In the genomic region with DNA sequence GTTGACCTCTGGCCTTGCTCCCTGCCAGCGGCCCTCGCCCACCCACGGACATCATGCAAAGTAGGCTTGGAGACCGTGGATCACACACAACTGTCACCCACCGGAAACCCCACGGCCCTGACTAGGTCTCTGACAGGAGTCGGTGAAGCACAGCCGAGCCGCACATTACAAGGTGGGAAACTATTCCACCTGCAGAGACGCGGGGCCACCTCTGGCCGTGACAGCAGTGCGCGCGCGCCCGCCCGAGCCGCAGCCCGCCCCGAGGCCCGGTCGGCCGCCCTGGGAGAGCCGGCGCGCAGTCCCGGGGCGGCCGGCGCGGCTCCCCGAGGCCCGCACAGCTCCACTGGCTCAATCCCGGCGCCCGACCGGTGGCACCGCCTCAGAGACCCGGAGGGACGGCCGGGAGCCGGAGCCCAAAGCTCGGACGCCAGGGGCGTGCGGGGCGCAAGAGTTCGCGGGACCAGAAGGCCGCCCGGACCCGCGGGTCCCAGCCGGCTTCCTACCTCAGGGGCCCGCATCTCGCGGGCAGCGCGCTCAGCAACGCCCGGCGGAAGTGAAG, we compare ENCODE assay signal across 8 mouse cellular contexts. TPM values are rescaled to one million over a fixed set of nuclear protein-coding genes. Genes with fewer than 3 reads are reported as not detected.
A peak's percentile ranks its signal among the peaks of the same experiment; 100 is the strongest.
DNase-seq lines count a peak whose midpoint lies in the region; ATAC-seq and TF ChIP-seq lines count a peak whose summit lies in the region.
"Not testable (repeated sequence)": the region's sequence is repeated elsewhere in the genome, so short reads cannot be mapped to it uniquely, and the experiment has no call there.

No protein-coding gene starts in this region.

- H3K27me3 ChIP-seq in embryonic facial prominence, embryonic 15.5 days; heart, embryonic 16.5 days (ENCODE audit: control insufficient read depth, insufficient read depth, low read length); kidney, postnatal 0 days (ENCODE audit: insufficient read depth, low read length); liver, embryonic 16.5 days (ENCODE audit: control insufficient read depth, insufficient read depth, low read depth, low read length); stomach, embryonic 15.5 days (replicated peaks): not testable (repeated sequence)

- not testable (repeated sequence) for TF ChIP-seq CTCF in kidney, postnatal 0 days (IDR thresholded peaks at IDR 0.05; ENCODE audit: low read depth)

- H3K27ac ChIP-seq in embryonic facial prominence, embryonic 15.5 days (replicated peaks); liver, embryonic 16.5 days (ENCODE audit: low read length): not testable (repeated sequence)
- peak overlapping the region; percentile 59 for H3K27ac ChIP-seq in heart, embryonic 16.5 days (ENCODE audit: low read length)
- H3K27ac ChIP-seq in kidney, postnatal 0 days: peak overlapping the region; percentile 62
- H3K27ac ChIP-seq in stomach, embryonic 15.5 days: 0 out of 2 replicates have a peak overlapping the region, but pooled peaks have one; percentile 16

- peaks cover 14% of the 10 kb centered on the region for H3K4me1 ChIP-seq in embryonic facial prominence, embryonic 15.5 days
- not testable (repeated sequence) for H3K4me1 ChIP-seq in heart, embryonic 16.5 days (ENCODE audit: control insufficient read depth, insufficient read depth, low read length); kidney, postnatal 0 days (replicated peaks; ENCODE audit: insufficient read depth, low read length)
- H3K4me1 ChIP-seq in liver, embryonic 16.5 days (ENCODE audit: control insufficient read depth, low read depth, low read length): peaks cover 19% of the 10 kb centered on the region
- peaks cover 11% of the 10 kb centered on the region; the same call in 1 of the 2 replicates for H3K4me1 ChIP-seq in stomach, embryonic 15.5 days

- under 1% methylated on average over 51 of the region's 63 CpGs for WGBS in embryonic facial prominence, embryonic 15.5 days
- under 1% methylated on average over 51 of the region's 63 CpGs for WGBS in heart, embryonic 16.5 days
- WGBS in kidney, postnatal 0 days: under 1% methylated on average over 48 of the region's 63 CpGs
- 0% methylated on average over 57 of the region's 63 CpGs for WGBS in liver, embryonic 16.5 days (ENCODE audit: insufficient replicate concordance)
- WGBS in stomach, embryonic 15.5 days: under 1% methylated on average over 62 of the region's 63 CpGs

- H3K4me2 ChIP-seq in embryonic facial prominence, embryonic 15.5 days (replicated peaks): peak overlapping the region; percentile 81
- peak overlapping the region; percentile 90 for H3K4me2 ChIP-seq in heart, embryonic 16.5 days (ENCODE audit: low read depth, low read length)
- H3K4me2 ChIP-seq in kidney, postnatal 0 days (ENCODE audit: low read length): peak overlapping the region; percentile 70
- H3K4me2 ChIP-seq in liver, embryonic 16.5 days (ENCODE audit: low read depth, low read length): peak overlapping the region; percentile 96
- H3K4me2 ChIP-seq in stomach, embryonic 15.5 days: peak overlapping the region; percentile 77

- H3K4me3 ChIP-seq in embryonic facial prominence, embryonic 15.5 days (replicated peaks): peak overlapping the region; percentile 72
- H3K4me3 ChIP-seq in heart, embryonic 16.5 days (ENCODE audit: low read length): peak overlapping the region; percentile 83
- peak overlapping the region; percentile 61 for H3K4me3 ChIP-seq in kidney, postnatal 0 days (replicated peaks; ENCODE audit: low read depth, low read length)
- peak overlapping the region; percentile 72 for H3K4me3 ChIP-seq in liver, embryonic 16.5 days (ENCODE audit: low read depth, low read length)
- peak overlapping the region; percentile 65 for H3K4me3 ChIP-seq in stomach, embryonic 15.5 days (replicated peaks)

- H3K36me3 ChIP-seq in embryonic facial prominence, embryonic 15.5 days; heart, embryonic 16.5 days (ENCODE audit: control insufficient read depth, insufficient read depth); kidney, postnatal 0 days (ENCODE audit: insufficient read depth, low read length); liver, embryonic 16.5 days (ENCODE audit: control insufficient read depth, insufficient read depth); stomach, embryonic 15.5 days: not testable (repeated sequence)

- peak; percentile 59 for ATAC-seq in embryonic facial prominence, embryonic 15.5 days (ENCODE audit: insufficient number of reproducible peaks, low FRiP score, low TSS enrichment, low read depth)
- not testable (repeated sequence) for ATAC-seq in heart, embryonic 16.5 days (replicated peaks; ENCODE audit: extremely low read depth, insufficient read depth, low FRiP score)
- ATAC-seq in kidney, postnatal 0 days (replicated peaks; ENCODE audit: low FRiP score, low read depth): peak; percentile 76
- peak; percentile 74 for ATAC-seq in liver, embryonic 16.5 days (ENCODE audit: low read depth)
- ATAC-seq in monocyte, adult 5-6 weeks (replicated peaks; ENCODE audit: insufficient number of reproducible peaks, low FRiP score, low TSS enrichment, poor library complexity, severe bottlenecking): 0 out of 2 replicates have a peak, but pooled peaks have one; percentile 18
- ATAC-seq in stomach, embryonic 15.5 days (ENCODE audit: insufficient read depth, low FRiP score, low read depth): peak; percentile 49

- peak; percentile 7 for DNase-seq in 416B (ENCODE audit: low read depth)
- peak; percentile 16 for DNase-seq in adrenal gland, postnatal 25 days
- DNase-seq in kidney, postnatal 0 days (ENCODE audit: low spot score): not testable (repeated sequence)

- H3K9ac ChIP-seq in embryonic facial prominence, embryonic 15.5 days: peak overlapping the region; percentile 42
- H3K9ac ChIP-seq in heart, embryonic 16.5 days (ENCODE audit: low read length): peak overlapping the region; percentile 76
- peak overlapping the region; percentile 72 for H3K9ac ChIP-seq in kidney, postnatal 0 days (ENCODE audit: low read depth, low read length)
- H3K9ac ChIP-seq in liver, embryonic 16.5 days (ENCODE audit: low read depth, low read length): peak overlapping the region; percentile 63
- H3K9ac ChIP-seq in stomach, embryonic 15.5 days: peak overlapping the region; percentile 60

- not testable (repeated sequence) for H3K9me3 ChIP-seq in embryonic facial prominence, embryonic 15.5 days (replicated peaks); heart, embryonic 16.5 days (replicated peaks; ENCODE audit: control insufficient read depth, low read length); kidney, postnatal 0 days (replicated peaks; ENCODE audit: low read length); liver, embryonic 16.5 days (replicated peaks; ENCODE audit: control insufficient read depth, low read length); stomach, embryonic 15.5 days

RNA-seq across cellular contexts. Expression of gene Pdpr, which starts 50.5 kb away (rescaled TPM):
- 33.4 and 43.5 TPM in 2 replicates for total RNA-seq in adrenal gland, postnatal 25 days (2021)
- 8.9 and 9.7 TPM in 2 replicates for polyA plus RNA-seq in embryonic facial prominence, embryonic 15.5 days (2015; fragmentation: Nextera tagmentation; extraction: Ambion mirVana)
- 10.3 and 13.6 TPM in 2 replicates for polyA plus RNA-seq in heart, embryonic 16.5 days (2015; fragmentation: Nextera tagmentation; extraction: Ambion mirVana)
- polyA plus RNA-seq in kidney, postnatal 0 days (2015; fragmentation: Nextera tagmentation; extraction: Ambion mirVana): 8.5 and 9.7 TPM in 2 replicates
- 2.5 and 2.9 TPM in 2 replicates for polyA plus RNA-seq in liver, embryonic 16.5 days (2015; fragmentation: Nextera tagmentation; extraction: Ambion mirVana)
- 14.7 to 21.9 TPM (median 18.5 TPM) in 3 replicates for total RNA-seq in monocyte, adult 5-6 weeks (2017)
- 8.6 and 9.6 TPM in 2 replicates for polyA plus RNA-seq in stomach, embryonic 15.5 days (2015; fragmentation: Nextera tagmentation; extraction: Ambion mirVana)

RNA-seq across cellular contexts. Expression of gene Clec18a, which starts 52.8 kb away (rescaled TPM):
- total RNA-seq in adrenal gland, postnatal 25 days (2021): not detected in 2 replicates
- 0.09 TPM in 1 of 2 replicates, not detected in the other for polyA plus RNA-seq in embryonic facial prominence, embryonic 15.5 days (2015; fragmentation: Nextera tagmentation; extraction: Ambion mirVana)
- 0.11 TPM in 1 of 2 replicates, not detected in the other for polyA plus RNA-seq in heart, embryonic 16.5 days (2015; fragmentation: Nextera tagmentation; extraction: Ambion mirVana)
- 76.6 and 89.9 TPM in 2 replicates for polyA plus RNA-seq in kidney, postnatal 0 days (2015; fragmentation: Nextera tagmentation; extraction: Ambion mirVana)
- not detected in 2 replicates for polyA plus RNA-seq in liver, embryonic 16.5 days (2015; fragmentation: Nextera tagmentation; extraction: Ambion mirVana)
- total RNA-seq in monocyte, adult 5-6 weeks (2017): not detected in 3 replicates
- not detected in 2 replicates for polyA plus RNA-seq in stomach, embryonic 15.5 days (2015; fragmentation: Nextera tagmentation; extraction: Ambion mirVana)

Comparison
In these comparisons a context has a peak if more than half of its experiments do, and no peak if none do; other contexts are left out.
1. RNA of gene Clec18a, which starts 52.8 kb away (polyA plus RNA-seq): 76.6 to 89.9 TPM in kidney, postnatal 0 days; 0.11 TPM in heart, embryonic 16.5 days, not detected in liver, embryonic 16.5 days, 0.09 TPM in embryonic facial prominence, embryonic 15.5 days and not detected in stomach, embryonic 15.5 days; every median in the first group is over 10 times any median in the second.
2. Peak in every context shown above with its lines, with median percentiles within 50 percentile points of each other: H3K4me2 ChIP-seq, H3K4me3 ChIP-seq and H3K9ac ChIP-seq.